Mouse (Mus musculus) neutrophil, adult 65 days (primary cell): ENCODE data around the gene Kcnab3. TPM values are rescaled to one million over a fixed set of nuclear protein-coding genes. Genes with fewer than 3 reads are reported as not detected.

Source experiments
- total RNA-seq: library from RNA; stranded (reverse); gene quantifications from 2 replicates; pipeline ENCODE4 v1.2.4, GENCODE M21; 2023

Kcnab3 gene
- total RNA-seq = 0.52 TPM in 1 of 2 replicates, not detected in the other

GRCm38 (mm10) chr11:69325628-69326407 is at the start of gene Kcnab3:
TSS of gene Kcnab3 (plus strand) at chr11:69326258.

GRCm38 (mm10) chr11:69323667-69324111 is 2.4 kb upstream of the Kcnab3 start, which contains the start of the genes Cntrob and Trappc1:
TSS of gene Cntrob (minus strand) at chr11:69323775.
TSS of gene Trappc1 (plus strand) at chr11:69323980.

GRCm38 (mm10) chr11:69340161-69341131 is 14.4 kb downstream of the Kcnab3 start, which contains the start of gene Rnf227:
TSS of gene Rnf227 (plus strand) at chr11:69340461.

GRCm38 (mm10) chr11:69369215-69369989 is 43.3 kb downstream of the Kcnab3 start, which contains the start of gene Chd3:
TSS of gene Chd3 (minus strand) at chr11:69369406.

Other genes starting within 250 kb of the Kcnab3 start
- 204 and 249 TPM in 2 replicates for gene Vamp2, start 237.8 kb upstream of the Kcnab3 start, total RNA-seq
- 481 and 552 TPM in 2 replicates for gene Per1, start 231.0 kb upstream of the Kcnab3 start, total RNA-seq
- gene Hes7, start 205.9 kb upstream of the Kcnab3 start, total RNA-seq = not detected in 2 replicates
- gene 9130213A22Rik, start 203.7 kb upstream of the Kcnab3 start, total RNA-seq = not detected in 2 replicates
- gene Aloxe3, start 200.4 kb upstream of the Kcnab3 start, total RNA-seq = not detected in 2 replicates
- not detected in 2 replicates for gene Alox12b, start 169.3 kb upstream of the Kcnab3 start, total RNA-seq
- 0.13 TPM in 1 of 2 replicates, not detected in the other for gene Alox8, start 128.4 kb upstream of the Kcnab3 start, total RNA-seq
- not detected in 2 replicates for gene Gucy2e, start 89.2 kb upstream of the Kcnab3 start, total RNA-seq
- gene Cntrob, start 2.5 kb upstream of the Kcnab3 start, total RNA-seq = 10.1 and 10.6 TPM in 2 replicates
- gene Trappc1, start 2.3 kb upstream of the Kcnab3 start, total RNA-seq = 39.8 and 44.7 TPM in 2 replicates
- 0.66 and 0.93 TPM in 2 replicates for gene Rnf227, start 14.2 kb downstream of the Kcnab3 start, total RNA-seq
- gene Chd3, start 43.1 kb downstream of the Kcnab3 start, total RNA-seq = 11.1 and 13.1 TPM in 2 replicates
- gene Naa38, start 69.2 kb downstream of the Kcnab3 start, total RNA-seq = 20.3 and 25.1 TPM in 2 replicates
- gene Cyb5d1, start 69.4 kb downstream of the Kcnab3 start, total RNA-seq = 27.9 and 30.6 TPM in 2 replicates
- 3.1 and 3.2 TPM in 2 replicates for gene Tmem88, start 72.0 kb downstream of the Kcnab3 start, total RNA-seq
- 256 and 289 TPM in 2 replicates for gene Kdm6b, start 87.4 kb downstream of the Kcnab3 start, total RNA-seq
- 2.1 and 6.3 TPM in 2 replicates for gene Dnah2, start 222.9 kb downstream of the Kcnab3 start, total RNA-seq
- 0.23 and 0.28 TPM in 2 replicates for gene Efnb3, start 233.9 kb downstream of the Kcnab3 start, total RNA-seq